Mouse (Mus musculus): ENCODE results near the gene Btbd9.
"Not testable (repeated sequence)": the region's sequence is repeated elsewhere in the genome, so short reads cannot be mapped to it uniquely, and the experiment has no call there.

Gene Btbd9

GRCm38 (mm10) chr17:30556512-30556911 lies 19.8 kb downstream of the Btbd9 start:
- DNase-seq = no peak

- no peak for DNase-seq
Observed at GRCm38 (mm10) chr17:30553027-30553937, 23.0 kb downstream of the Btbd9 start.

- DNase-seq = no peak
Observed at GRCm38 (mm10) chr17:30550774-30551107, 25.5 kb downstream of the Btbd9 start.

- no peak for DNase-seq
Observed at GRCm38 (mm10) chr17:30549899-30550773, 26.2 kb downstream of the Btbd9 start.

GRCm38 (mm10) chr17:30539098-30539497 lies 37.2 kb downstream of the Btbd9 start:
- DNase-seq = no peak

- no peak for DNase-seq
Observed at GRCm38 (mm10) chr17:30536651-30537050, 39.6 kb downstream of the Btbd9 start.

GRCm38 (mm10) chr17:30533098-30533497 lies 43.2 kb downstream of the Btbd9 start:
- no peak for DNase-seq

GRCm38 (mm10) chr17:30530542-30530940 lies 45.7 kb downstream of the Btbd9 start:
- DNase-seq = no peak

- DNase-seq = no peak
Observed at GRCm38 (mm10) chr17:30529632-30530541, 46.4 kb downstream of the Btbd9 start.

- peak; percentile 32 for DNase-seq
Observed at GRCm38 (mm10) chr17:30525405-30526295, 50.6 kb downstream of the Btbd9 start.

GRCm38 (mm10) chr17:30524451-30524850 lies 51.8 kb downstream of the Btbd9 start:
- no peak for DNase-seq

- DNase-seq = no peak
Observed at GRCm38 (mm10) chr17:30523783-30524182, 52.5 kb downstream of the Btbd9 start.

- DNase-seq = no peak
Observed at GRCm38 (mm10) chr17:30522406-30523078, 53.7 kb downstream of the Btbd9 start.

- DNase-seq = not testable (repeated sequence)
Observed at GRCm38 (mm10) chr17:30519172-30519512, 57.1 kb downstream of the Btbd9 start.

GRCm38 (mm10) chr17:30518431-30519171 lies 57.7 kb downstream of the Btbd9 start:
- no peak for DNase-seq

GRCm38 (mm10) chr17:30516580-30517340 lies 59.5 kb downstream of the Btbd9 start:
- DNase-seq = no peak

GRCm38 (mm10) chr17:30515401-30515800 lies 60.9 kb downstream of the Btbd9 start:
- no peak for DNase-seq

GRCm38 (mm10) chr17:30513034-30513433 lies 63.3 kb downstream of the Btbd9 start:
- DNase-seq = no peak

- no peak for DNase-seq
Observed at GRCm38 (mm10) chr17:30512531-30512930, 63.8 kb downstream of the Btbd9 start.

GRCm38 (mm10) chr17:30512007-30512406 lies 64.3 kb downstream of the Btbd9 start:
- no peak for DNase-seq
